Mouse (Mus musculus) stomach, postnatal 0 days (tissue): ENCODE measurements at regions not wholly inside any gene's neighbourhood (a gene's known extent, or its start where the extent isn't known, plus 50 kb on each side); places are given as distances from the start of the nearest gene placed in this dataset.
A peak's percentile ranks its signal among the peaks of the same experiment; 100 is the strongest.

Experiments
- ATAC-seq: fragments of 200-750 bp; cut with Nextera tagmentation; 2 replicates; pipeline ENCODE4 v1.8.0; 2017; ENCODE audit not compliant: low FRiP score, low TSS enrichment
- DNase-seq: peaks from one replicate; pipeline ENCODE4 v3.0.0-alpha.2; 2016; ENCODE audit warnings: low spot score
- H3K27ac ChIP-seq: fragments of 300-500 bp; sonication (generic); replicated peaks from 2 replicates; pipeline ENCODE4 v1.5.1; 2014; ENCODE audit warnings: mild to moderate bottlenecking, control low read depth
- H3K27me3 ChIP-seq: fragments of 300-500 bp; sonication (generic); 2 replicates; pipeline ENCODE4 v1.6.1; 2014; ENCODE audit warnings: low read length; ENCODE audit not compliant: control insufficient read depth, insufficient read depth
- H3K36me3 ChIP-seq: fragments of 300-500 bp; sonication (generic); 2 replicates; pipeline ENCODE4 v1.6.1; 2014; ENCODE audit warnings: low read length, mixed read lengths; ENCODE audit not compliant: control insufficient read depth, insufficient read depth
- H3K4me1 ChIP-seq: fragments of 300-500 bp; sonication (generic); replicated peaks from 2 replicates; pipeline ENCODE4 v1.6.1; 2014; ENCODE audit warnings: antibody characterized with exemption; ENCODE audit not compliant: control insufficient read depth, insufficient read depth
- H3K4me2 ChIP-seq: fragments of 300-500 bp; sonication (generic); replicated peaks from 2 replicates; pipeline ENCODE4 v1.6.1; 2014; ENCODE audit warnings: low read depth, mild to moderate bottlenecking, control low read depth, moderate library complexity
- H3K4me3 ChIP-seq: fragments of 300-500 bp; sonication (generic); 2 replicates; pipeline ENCODE4 v1.5.1; 2014; ENCODE audit warnings: low read depth, low read length, control low read depth
- H3K9ac ChIP-seq: fragments of 300-500 bp; sonication (generic); 2 replicates; pipeline ENCODE4 v1.6.1; 2014; ENCODE audit warnings: mild to moderate bottlenecking, low read length, control low read depth, mixed read lengths
- H3K9me3 ChIP-seq: fragments of 300-500 bp; sonication (generic); 2 replicates; pipeline ENCODE4 v1.6.1; 2016; ENCODE audit warnings: low read length; ENCODE audit not compliant: control insufficient read depth
- CTCF ChIP-seq: IDR thresholded peaks from 2 replicates; pipeline ENCODE4 v1.5.1; 2016; ENCODE audit warnings: antibody characterized with exemption, low read depth, mild to moderate bottlenecking, moderate library complexity
- EP300 ChIP-seq: optimal IDR thresholded peaks from 2 replicates; pipeline ENCODE3; 2016; ENCODE audit warnings: antibody characterized with exemption
- WGBS: fragments of 180-500 bp; shearing (Covaris S2); extraction: QIAGEN DNeasy Blood & Tissue Kit; methylation state at CpG from one replicate; pipeline ENCODE4 v1.1.7; 2014; 5-methylcytosine and 5-hydroxymethylcytosine counted together

GRCm38 (mm10) chr1:88860871-88861589 lies 159.0 kb upstream of the Arl4c start:
- Histone ChIP-seq H3K9ac (no peak overlapping the region), H3K36me3 (no peaks in the 10 kb centered on the region), H3K9me3 (no peaks in the 10 kb centered on the region), H3K4me2 (0 out of 2 replicates have a peak overlapping the region, but pooled peaks have one; percentile 11), H3K4me3 (no peak overlapping the region), H3K4me1 (no peaks in the 10 kb centered on the region), H3K27ac (peak overlapping the region; percentile 25; the same call in 1 of the 2 replicates), H3K27me3 (no peaks in the 10 kb centered on the region)
- peak; percentile 63 for ATAC-seq
- WGBS, result 9% methylated on average over 7 of the region's 7 CpGs
- TF ChIP-seq EP300, result no peak
- TF ChIP-seq CTCF, result no peak
- no peak for DNase-seq

- DNase-seq, result no peak
- 32% methylated on average over 4 of the region's 4 CpGs for WGBS
- H3K4me2 ChIP-seq, result no peak overlapping the region
- H3K4me1 ChIP-seq, result no peaks in the 10 kb centered on the region
- H3K9me3 ChIP-seq, result no peaks in the 10 kb centered on the region
- no peak for ATAC-seq
- no peaks in the 10 kb centered on the region for H3K36me3 ChIP-seq
- TF ChIP-seq EP300, result no peak
- no peak for TF ChIP-seq CTCF
- H3K9ac ChIP-seq, result no peak overlapping the region
- no peak overlapping the region for H3K4me3 ChIP-seq
- H3K27ac ChIP-seq, result no peak overlapping the region
- no peaks in the 10 kb centered on the region for H3K27me3 ChIP-seq
These were observed 159.5 kb upstream of the Arl4c start for GRCm38 (mm10) chr1:88861590-88861935.

GRCm38 (mm10) chr1:88865436-88865835 lies 163.4 kb upstream of the Arl4c start:
- Histone ChIP-seq H3K4me1 (no peaks in the 10 kb centered on the region), H3K9me3 (no peaks in the 10 kb centered on the region), H3K27ac (no peak overlapping the region), H3K4me3 (no peak overlapping the region), H3K4me2 (no peak overlapping the region), H3K9ac (no peak overlapping the region), H3K36me3 (no peaks in the 10 kb centered on the region), H3K27me3 (no peaks in the 10 kb centered on the region)
- no peak for DNase-seq
- 40% methylated on average over 6 of the region's 6 CpGs for WGBS
- TF ChIP-seq CTCF (no peak), EP300 (no peak)
- no peak for ATAC-seq

- Histone ChIP-seq H3K4me3 (no peak overlapping the region), H3K4me1 (no peaks in the 10 kb centered on the region), H3K27me3 (no peaks in the 10 kb centered on the region), H3K27ac (no peak overlapping the region), H3K36me3 (no peaks in the 10 kb centered on the region), H3K9ac (no peak overlapping the region), H3K9me3 (no peaks in the 10 kb centered on the region), H3K4me2 (no peak overlapping the region)
- no peak for TF ChIP-seq CTCF
- no peak for TF ChIP-seq EP300
- 85% methylated on average over 2 of the region's 2 CpGs for WGBS
- DNase-seq, result no peak
- ATAC-seq, result no peak
These were observed 164.6 kb upstream of the Arl4c start for GRCm38 (mm10) chr1:88866571-88866970.

GRCm38 (mm10) chr1:88867138-88867537 lies 165.1 kb upstream of the Arl4c start:
- WGBS, result 67% methylated on average over 3 of the region's 3 CpGs
- no peak overlapping the region for H3K4me2 ChIP-seq
- H3K9ac ChIP-seq, result no peak overlapping the region
- H3K27me3 ChIP-seq, result no peaks in the 10 kb centered on the region
- no peaks in the 10 kb centered on the region for H3K36me3 ChIP-seq
- H3K4me1 ChIP-seq, result no peaks in the 10 kb centered on the region
- ATAC-seq, result no peak
- no peaks in the 10 kb centered on the region for H3K9me3 ChIP-seq
- no peak overlapping the region for H3K27ac ChIP-seq
- no peak for DNase-seq
- TF ChIP-seq EP300 (no peak), CTCF (no peak)
- no peak overlapping the region for H3K4me3 ChIP-seq

- 36% methylated on average over 4 of the region's 4 CpGs for WGBS
- no peak overlapping the region for H3K27ac ChIP-seq
- no peak overlapping the region for H3K4me2 ChIP-seq
- no peak for ATAC-seq
- TF ChIP-seq CTCF, result no peak
- no peaks in the 10 kb centered on the region for H3K27me3 ChIP-seq
- no peaks in the 10 kb centered on the region for H3K36me3 ChIP-seq
- H3K4me1 ChIP-seq, result no peaks in the 10 kb centered on the region
- H3K9ac ChIP-seq, result no peak overlapping the region
- H3K9me3 ChIP-seq, result no peaks in the 10 kb centered on the region
- no peak for DNase-seq
- no peak overlapping the region for H3K4me3 ChIP-seq
These were observed 167.9 kb upstream of the Arl4c start for GRCm38 (mm10) chr1:88869885-88870284.
